Mouse (Mus musculus) MEL (cell line): ENCODE results near the gene Spsb1. TPM values are rescaled to one million over a fixed set of nuclear protein-coding genes. Genes with fewer than 3 reads are reported as not detected.

Experiments used
- DNase-seq: peaks from one replicate; pipeline ENCODE4 v3.0.0; 2011; ENCODE audit warnings: low read depth, low spot score
- H3K27ac ChIP-seq: 2 replicates; pipeline ENCODE4 v1.5.1; 2012; ENCODE audit warnings: low read depth, mild to moderate bottlenecking, control low read depth, low read length, moderate library complexity; ENCODE audit not compliant: control insufficient read depth
- H3K27me3 ChIP-seq, 2 experiments: fragments of 150-350 bp in 1 of 2; sonication (generic) in 1 of 2; 2 replicates each; pipeline ENCODE4 v1.6.1; 2012; ENCODE audit warnings: low read length in 2 of 2, mild to moderate bottlenecking in 2 of 2, improper control_type of control experiment in 1 of 2, moderate library complexity in 1 of 2; ENCODE audit not compliant: insufficient read depth in 2 of 2, control insufficient read depth in 1 of 2
- H3K36me3 ChIP-seq, 2 experiments: 2 replicates each; pipeline ENCODE4 v1.6.1; 2012 to 2014; ENCODE audit warnings: low read length in 2 of 2, improper control_type of control experiment in 1 of 2, inconsistent platforms in 1 of 2, mild to moderate bottlenecking in 1 of 2; ENCODE audit not compliant: insufficient read depth in 2 of 2, control insufficient read depth in 1 of 2
- H3K4me1 ChIP-seq, 2 experiments: fragments of 150-350 bp in 1 of 2; sonication (generic) in 1 of 2; 2 replicates each; pipeline ENCODE4 v1.6.1; 2012; ENCODE audit warnings: low read length in 2 of 2, improper control_type of control experiment in 1 of 2, mild to moderate bottlenecking in 1 of 2; ENCODE audit not compliant: insufficient read depth in 2 of 2, control insufficient read depth in 1 of 2
- H3K4me3 ChIP-seq, 2 experiments: fragments of 150-350 bp in 1 of 2; sonication (generic) in 1 of 2; 2 replicates each; pipeline ENCODE4 v1.5.1; 2012; ENCODE audit warnings: low read depth in 2 of 2, low read length in 2 of 2, mild to moderate bottlenecking in 2 of 2, moderate library complexity in 2 of 2, control low read depth in 1 of 2, improper control_type of control experiment in 1 of 2; ENCODE audit not compliant: control insufficient read depth in 1 of 2, insufficient read depth in 1 of 2
- H3K79me2 ChIP-seq: 2 replicates; pipeline ENCODE4 v1.6.1; 2012; ENCODE audit warnings: mild to moderate bottlenecking, low read length, moderate library complexity; ENCODE audit not compliant: control insufficient read depth, poor library complexity, insufficient read depth
- H3K9ac ChIP-seq: 2 replicates; pipeline ENCODE4 v1.6.1; 2012; ENCODE audit warnings: low read depth, mild to moderate bottlenecking, control low read depth, low read length, moderate library complexity; ENCODE audit not compliant: control insufficient read depth, poor library complexity, severe bottlenecking
- H3K9me3 ChIP-seq: fragments of 150-350 bp; sonication (generic); replicated peaks from 2 replicates; pipeline ENCODE4 v1.6.1; 2012; ENCODE audit warnings: mild to moderate bottlenecking, low read length, improper control_type of control experiment, moderate library complexity; ENCODE audit not compliant: insufficient read depth
- CHD1 ChIP-seq: IDR thresholded peaks from 2 replicates; pipeline ENCODE4 v1.6.1; 2012; ENCODE audit warnings: low read depth, mild to moderate bottlenecking, inconsistent platforms, low read length, improper control_type of control experiment
- CHD2 ChIP-seq: IDR thresholded peaks from 2 replicates; pipeline ENCODE4 v1.6.1; 2011; ENCODE audit warnings: low read length, improper control_type of control experiment
- CTCF ChIP-seq, 3 experiments: IDR thresholded peaks in 2 of 3; conservative IDR thresholded peaks in 1 of 3; 2 replicates each; pipeline ENCODE4 v1.5.1; 2011 to 2012; ENCODE audit warnings: low read length in 3 of 3, low read depth in 2 of 3, mild to moderate bottlenecking in 2 of 3, improper control_type of control experiment in 1 of 3, inconsistent platforms in 1 of 3, mixed read lengths in 1 of 3, moderate library complexity in 1 of 3; ENCODE audit not compliant: control insufficient read depth in 1 of 3, insufficient read depth in 1 of 3, poor library complexity in 1 of 3, severe bottlenecking in 1 of 3
- ELF1 ChIP-seq: IDR thresholded peaks from 2 replicates; pipeline ENCODE4 v1.6.1; 2014; ENCODE audit warnings: low read depth, mild to moderate bottlenecking, inconsistent platforms, low read length, improper control_type of control experiment, moderate library complexity
- GATA1 ChIP-seq: IDR thresholded peaks from 2 replicates; pipeline ENCODE4 v1.6.1; 2011; ENCODE audit warnings: low read depth, low read length, improper control_type of control experiment
- HCFC1 ChIP-seq: IDR thresholded peaks from 2 replicates; pipeline ENCODE4 v1.6.1; 2012; ENCODE audit warnings: low read depth, mild to moderate bottlenecking, inconsistent platforms, low read length, improper control_type of control experiment, moderate library complexity
- JUND ChIP-seq: IDR thresholded peaks from 2 replicates; pipeline ENCODE4 v1.6.1; 2011; ENCODE audit warnings: low read depth, mild to moderate bottlenecking, improper control_type of control experiment, low read length
- KAT2A ChIP-seq: conservative IDR thresholded peaks from 2 replicates; pipeline ENCODE4 v1.6.1; 2012; ENCODE audit warnings: low read depth, low read length, improper control_type of control experiment, inconsistent platforms
- MAFK ChIP-seq: IDR thresholded peaks from 2 replicates; pipeline ENCODE4 v1.6.1; 2011; ENCODE audit warnings: low read depth, mild to moderate bottlenecking, low read length, improper control_type of control experiment, borderline replicate concordance
- MAZ ChIP-seq: IDR thresholded peaks from 2 replicates; pipeline ENCODE4 v1.6.1; 2012; ENCODE audit warnings: low read depth, mild to moderate bottlenecking, inconsistent platforms, low read length, improper control_type of control experiment
- MEF2A ChIP-seq: IDR thresholded peaks from 2 replicates; pipeline ENCODE4 v1.6.1; 2014; ENCODE audit warnings: low read depth, mild to moderate bottlenecking, inconsistent platforms, low read length, improper control_type of control experiment; ENCODE audit not compliant: poor library complexity, insufficient replicate concordance, severe bottlenecking; ENCODE audit errors: extremely low read depth
- MXI1 ChIP-seq: IDR thresholded peaks from 2 replicates; pipeline ENCODE4 v1.6.1; 2011; ENCODE audit warnings: mild to moderate bottlenecking, low read depth, low read length, improper control_type of control experiment
- MYB ChIP-seq: IDR thresholded peaks from 2 replicates; pipeline ENCODE4 v1.6.1; 2011; ENCODE audit warnings: mild to moderate bottlenecking, low read depth, low read length, improper control_type of control experiment
- NELFE ChIP-seq: IDR thresholded peaks from 2 replicates; pipeline ENCODE4 v1.6.1; 2011; ENCODE audit warnings: low read depth, low read length, improper control_type of control experiment
- POLR2AphosphoS5 ChIP-seq: IDR thresholded peaks from 2 replicates; pipeline ENCODE4 v1.6.1; 2012; ENCODE audit warnings: low read depth, borderline replicate concordance, mild to moderate bottlenecking, inconsistent platforms, low read length, moderate library complexity, mixed read lengths
- SMC3 ChIP-seq: IDR thresholded peaks from 2 replicates; pipeline ENCODE4 v1.6.1; 2011; ENCODE audit warnings: low read depth, low read length, improper control_type of control experiment
- TAL1 ChIP-seq: IDR thresholded peaks from 2 replicates; pipeline ENCODE4 v1.6.1; 2012; ENCODE audit warnings: mild to moderate bottlenecking, inconsistent platforms, low read length, moderate library complexity, mixed read lengths
- TBP ChIP-seq: IDR thresholded peaks from 2 replicates; pipeline ENCODE4 v1.8.0; 2011; ENCODE audit warnings: low read depth, low read length, improper control_type of control experiment
- UBTF ChIP-seq: IDR thresholded peaks from 2 replicates; pipeline ENCODE4 v1.6.1; 2012; ENCODE audit warnings: low read depth, mild to moderate bottlenecking, inconsistent platforms, low read length, improper control_type of control experiment, moderate library complexity, borderline replicate concordance; ENCODE audit not compliant: insufficient read depth
- ZKSCAN1 ChIP-seq: IDR thresholded peaks from 2 replicates; pipeline ENCODE4 v1.6.1; 2012; ENCODE audit warnings: low read depth, mild to moderate bottlenecking, inconsistent platforms, low read length, improper control_type of control experiment, moderate library complexity
- polyA plus RNA-seq, 2 experiments: library from polyadenylated mRNA; stranded (reverse) in 1 of 2; unstranded in 1 of 2; fragments of >175 nt in 1 of 2; fragments of >200 nt in 1 of 2; gene quantifications; 2 replicates each; pipeline versions ENCODE4 v1.2.1 to v1.2.4; 2012; ENCODE audit warnings: low replicate concordance in 2 of 2, low read depth in 1 of 2; ENCODE audit not compliant: insufficient read length in 2 of 2, insufficient read depth in 1 of 2, missing spikeins in 1 of 2
- total RNA-seq: library from RNA; depleted of rRNA; stranded (reverse); fragments of 300-350 nt; gene quantifications from 2 replicates; pipeline ENCODE4 v1.2.3, GENCODE M21; 2012

The Spsb1 gene
- total and polyA plus RNA-seq, 3 experiments = 0.12 to 0.25 TPM; not detected in 1

DNA sequence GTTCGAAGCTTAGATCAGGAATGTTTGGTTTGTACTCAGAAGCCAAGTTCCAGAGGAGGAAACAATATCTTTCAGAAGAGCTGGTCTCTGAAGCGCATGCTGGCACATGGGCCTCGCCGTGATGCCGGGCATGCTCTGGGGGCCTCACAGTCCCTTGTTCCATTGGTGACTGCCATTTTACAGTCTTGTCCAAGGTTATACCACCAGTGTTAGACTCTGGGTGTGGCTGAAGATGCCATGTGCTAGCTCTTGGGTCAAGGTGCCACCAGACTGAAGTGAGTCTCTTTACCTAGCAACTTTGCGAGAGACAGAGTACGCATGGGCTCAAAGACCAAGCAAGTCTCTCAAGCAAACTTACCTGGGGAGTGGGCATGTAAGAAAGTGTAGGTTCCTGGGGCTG lies 60.5 kb downstream of the Spsb1 start:
- Histone ChIP-seq H3K4me3 (no peak overlapping the region), H3K9me3 (no peaks in the 10 kb centered on the region), H3K36me3 (no peaks in the 10 kb centered on the region), H3K4me1 (no peaks in the 10 kb centered on the region), H3K9ac (no peak overlapping the region), H3K27me3 (peaks cover 0 to 6% of the 10 kb centered on the region in 2 experiments; a peak in 2 of 4 replicates), H3K27ac (no peak overlapping the region), H3K79me2 (no peaks in the 10 kb centered on the region)
- TF ChIP-seq MEF2A = no peak
- DNase-seq = no peak

DNA sequence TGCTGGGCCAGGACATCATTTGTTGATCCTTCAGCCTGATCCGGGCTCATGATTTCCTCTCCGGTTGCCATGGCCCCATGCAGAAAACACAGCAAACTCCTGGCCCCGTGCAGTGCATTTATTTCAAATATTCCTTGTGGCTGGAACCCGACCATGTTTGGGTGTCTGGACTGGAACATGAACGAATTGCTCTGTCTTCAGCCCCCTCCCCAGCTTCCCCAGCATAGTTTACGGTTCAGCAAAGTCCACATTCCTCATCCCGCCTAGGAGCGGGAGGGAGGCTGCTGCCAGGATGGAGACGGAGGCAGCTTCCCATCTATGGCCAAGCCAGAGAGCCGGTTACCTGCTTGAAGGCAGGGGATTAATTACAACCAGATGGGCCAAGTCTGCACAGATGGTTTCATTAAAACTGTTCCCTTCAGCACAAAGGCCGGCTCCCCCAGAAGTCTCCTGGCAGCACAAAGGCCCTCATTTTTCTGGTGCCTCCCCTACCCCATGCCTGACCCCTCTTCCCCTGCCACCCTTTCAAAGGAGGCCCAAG lies 61.2 kb downstream of the Spsb1 start:
- no peak overlapping the region for H3K9ac ChIP-seq
- no peaks in the 10 kb centered on the region for H3K4me1 ChIP-seq
- TF ChIP-seq CHD2 = no peak
- TF ChIP-seq SMC3 = no peak
- no peak for TF ChIP-seq MAFK
- no peak for TF ChIP-seq CHD1
- no peak for TF ChIP-seq MXI1
- TF ChIP-seq NELFE = no peak
- TF ChIP-seq MAZ = no peak
- no peak for TF ChIP-seq KAT2A
- peaks cover 0 to 6% of the 10 kb centered on the region in 2 experiments; a peak in 2 of 4 replicates for H3K27me3 ChIP-seq
- H3K4me3 ChIP-seq = no peak overlapping the region
- no peaks in the 10 kb centered on the region for H3K9me3 ChIP-seq
- H3K27ac ChIP-seq = no peak overlapping the region
- H3K79me2 ChIP-seq = no peaks in the 10 kb centered on the region
- no peaks in the 10 kb centered on the region for H3K36me3 ChIP-seq
- DNase-seq = no peak

DNA sequence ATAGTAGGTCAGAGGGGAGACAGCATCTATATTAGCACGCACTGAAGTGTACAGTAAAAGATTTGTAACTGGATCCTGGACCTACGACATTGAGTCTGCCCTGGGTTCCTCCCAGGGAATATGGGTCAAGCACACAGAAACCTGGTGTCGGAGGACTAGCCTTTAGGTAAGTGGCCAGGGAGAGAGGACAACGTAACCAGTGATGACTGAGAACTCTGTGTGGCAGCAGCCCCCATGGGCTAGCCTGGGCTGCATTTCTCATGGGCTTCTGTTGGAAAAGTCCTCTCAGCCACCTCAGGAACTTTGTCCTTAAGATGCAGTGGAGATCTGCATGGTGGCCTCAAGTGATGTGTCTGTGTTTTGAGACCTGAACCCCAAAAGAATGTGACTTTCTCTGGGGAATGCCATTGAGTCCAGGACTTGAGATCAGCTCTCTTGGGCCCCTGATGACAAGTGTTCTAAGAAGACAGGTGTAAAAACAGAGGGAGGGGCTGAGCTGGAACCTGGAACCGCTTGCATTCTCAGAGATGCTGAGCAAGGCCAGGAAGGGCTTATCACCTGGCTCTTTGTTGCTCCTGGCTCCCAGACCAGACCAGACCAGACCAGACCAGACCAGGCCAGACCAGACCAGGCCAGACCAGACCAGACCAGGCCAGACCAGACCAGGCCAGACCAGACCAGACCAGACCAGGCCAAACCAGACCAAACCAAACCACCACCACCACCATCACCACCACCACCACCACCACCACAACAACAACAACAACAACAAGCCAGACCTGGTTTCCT lies 63.5 kb downstream of the Spsb1 start:
- TF ChIP-seq MYB = no peak
- TF ChIP-seq ELF1 = no peak
- TF ChIP-seq JUND = no peak
- TF ChIP-seq GATA1 = no peak
- no peak for TF ChIP-seq UBTF
- TF ChIP-seq POLR2AphosphoS5 = no peak
- TF ChIP-seq ZKSCAN1 = no peak
- TF ChIP-seq TBP = no peak
- TF ChIP-seq TAL1 = no peak
- TF ChIP-seq KAT2A = no peak
- no peak for TF ChIP-seq CTCF (IDR thresholded peaks at IDR 0.05 in 2 of 3, conservative IDR thresholded peaks at IDR 0.05 in 1 of 3; ENCODE audit: control insufficient read depth in 1 of 3, insufficient read depth in 1 of 3, low read depth in 2 of 3, low read length in 3 of 3, poor library complexity in 1 of 3, severe bottlenecking in 1 of 3)
- TF ChIP-seq HCFC1 = no peak
- Histone ChIP-seq H3K9ac (no peak overlapping the region), H3K36me3 (no peaks in the 10 kb centered on the region), H3K9me3 (no peaks in the 10 kb centered on the region), H3K27me3 (peaks cover 0 to 4% of the 10 kb centered on the region in 2 experiments; a peak in 2 of 4 replicates), H3K4me1 (no peaks in the 10 kb centered on the region), H3K79me2 (no peaks in the 10 kb centered on the region), H3K4me3 (no peak overlapping the region), H3K27ac (no peak overlapping the region)
- no peak for DNase-seq
